Mouse (Mus musculus): ENCODE data around the gene Med21.

DNA sequence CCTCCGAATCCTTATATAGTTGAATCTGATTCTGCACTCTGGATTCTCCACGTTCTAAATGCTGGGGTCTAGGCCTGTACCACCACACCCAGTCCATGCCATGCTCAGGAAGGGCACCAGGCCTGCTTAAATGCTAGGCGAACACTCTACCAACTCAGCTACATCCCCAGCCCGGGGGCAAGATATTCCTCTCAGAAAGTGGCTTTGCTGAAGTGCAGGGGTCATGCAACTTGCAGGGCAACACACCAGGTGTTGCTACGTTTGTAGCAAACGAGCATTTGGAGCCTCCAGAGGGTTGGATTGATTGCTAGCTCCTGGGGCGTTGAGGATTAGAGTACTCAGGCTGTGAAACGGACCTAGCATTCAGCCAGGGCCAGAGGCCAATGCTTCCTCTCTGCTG, 9.2 kb upstream of the Med21 start:
- TF ChIP-seq CTCF (IDR thresholded peaks at IDR 0.05) (no peak), EP300 (IDR thresholded peaks at IDR 0.05) (no peak)

Measured in lung, postnatal 0 days (tissue).